Comparison of ENCODE assay signal across 11 mouse cellular contexts in the genomic region with DNA sequence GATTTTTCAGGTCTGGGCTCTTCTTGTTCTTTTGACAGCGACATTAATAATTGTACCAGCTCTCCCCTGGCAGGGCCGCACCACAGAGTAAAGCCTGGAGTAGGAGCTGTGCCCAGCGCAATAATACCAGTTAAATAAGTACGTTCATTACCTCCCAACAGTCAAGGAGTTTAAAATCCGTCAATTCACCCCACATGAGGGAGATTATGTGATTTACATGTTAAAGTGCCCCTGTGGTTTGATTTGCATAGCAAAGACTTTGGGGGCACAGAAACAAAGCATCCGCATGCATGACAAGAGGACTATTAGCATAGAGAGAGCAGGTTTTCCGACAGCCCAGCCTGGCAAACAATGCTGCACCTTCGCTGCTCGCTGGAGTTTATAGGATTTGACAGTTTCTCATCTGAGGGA.
DNase-seq lines count a peak whose midpoint lies in the region; ATAC-seq lines count a peak whose summit lies in the region.
"Had no signal": no experiment of that assay in that cellular context is flagged by ENCODE, and none has a peak within 500 bp of the region (broad histone marks: within the 10 kb centered on the region; RNA-seq: fewer than 3 reads in every experiment).

No protein-coding gene starts in this region.

- 20% methylated on average over 9 of the region's 9 CpGs for WGBS in kidney, embryonic 16.5 days
- 16% methylated on average over 9 of the region's 9 CpGs for WGBS in embryonic facial prominence, embryonic 12.5 days
- WGBS in hindbrain, embryonic 11.5 days: 9% methylated on average over 9 of the region's 9 CpGs
- WGBS in neural tube, embryonic 11.5 days: 12% methylated on average over 9 of the region's 9 CpGs

- no peaks in the 10 kb centered on the region for H3K36me3 ChIP-seq in kidney, embryonic 16.5 days (ENCODE audit: insufficient read depth, low read length)
- no peaks in the 10 kb centered on the region for H3K36me3 ChIP-seq in embryonic facial prominence, embryonic 12.5 days
- no peaks in the 10 kb centered on the region for H3K36me3 ChIP-seq in hindbrain, embryonic 11.5 days (ENCODE audit: control insufficient read depth, insufficient read depth, low read length)
- no peaks in the 10 kb centered on the region for H3K36me3 ChIP-seq in neural tube, embryonic 11.5 days (ENCODE audit: control insufficient read depth, insufficient read depth, low read length)

- H3K4me2 ChIP-seq in kidney, embryonic 16.5 days (replicated peaks; ENCODE audit: low read depth, low read length): peak overlapping the region; percentile 30
- H3K4me2 ChIP-seq in embryonic facial prominence, embryonic 12.5 days (replicated peaks): peak overlapping the region; percentile 24; the same call in 1 of the 2 replicates
- H3K4me2 ChIP-seq in hindbrain, embryonic 11.5 days (replicated peaks; ENCODE audit: low read depth, low read length): peak overlapping the region; percentile 25
- peak overlapping the region; percentile 13 for H3K4me2 ChIP-seq in neural tube, embryonic 11.5 days (ENCODE audit: low read depth)

- no peak overlapping the region for H3K4me3 ChIP-seq in kidney, embryonic 16.5 days (ENCODE audit: low read length)
- no peak overlapping the region for H3K4me3 ChIP-seq in embryonic facial prominence, embryonic 12.5 days
- H3K4me3 ChIP-seq in hindbrain, embryonic 11.5 days (ENCODE audit: low read depth, low read length): no peak overlapping the region
- H3K4me3 ChIP-seq in neural tube, embryonic 11.5 days (ENCODE audit: low read depth, low read length): no peak overlapping the region
- H3K4me3 ChIP-seq: myocyte had no signal

- H3K27me3 ChIP-seq in kidney, embryonic 16.5 days (ENCODE audit: insufficient read depth, low read length): no peaks in the 10 kb centered on the region
- peaks cover 5% of the 10 kb centered on the region for H3K27me3 ChIP-seq in embryonic facial prominence, embryonic 12.5 days
- no peaks in the 10 kb centered on the region for H3K27me3 ChIP-seq in hindbrain, embryonic 11.5 days (ENCODE audit: control insufficient read depth, insufficient read depth, low read length)
- H3K27me3 ChIP-seq in neural tube, embryonic 11.5 days (ENCODE audit: control insufficient read depth, insufficient read depth, low read length): no peaks in the 10 kb centered on the region

- ATAC-seq in kidney, embryonic 16.5 days (ENCODE audit: low FRiP score, low TSS enrichment): no peak
- no peak for ATAC-seq in embryonic facial prominence, embryonic 12.5 days (ENCODE audit: insufficient number of reproducible peaks, insufficient read depth, low FRiP score, low TSS enrichment)
- peak; percentile 76 for ATAC-seq in hindbrain, embryonic 11.5 days (ENCODE audit: low FRiP score)
- peak; percentile 67; the same call in 1 of the 2 replicates for ATAC-seq in neural tube, embryonic 11.5 days (ENCODE audit: insufficient read depth, low FRiP score, low TSS enrichment)

- no peak overlapping the region for H3K27ac ChIP-seq in kidney, embryonic 16.5 days (ENCODE audit: low read length)
- H3K27ac ChIP-seq in embryonic facial prominence, embryonic 12.5 days: no peak overlapping the region
- H3K27ac ChIP-seq in hindbrain, embryonic 11.5 days (ENCODE audit: low read depth, low read length): no peak overlapping the region
- no peak overlapping the region for H3K27ac ChIP-seq in neural tube, embryonic 11.5 days (ENCODE audit: low read depth, low read length)
- H3K27ac ChIP-seq: liver, embryonic 14.5 days had no signal

- H3K4me1 ChIP-seq in kidney, embryonic 16.5 days (ENCODE audit: insufficient read depth, low read length): no peaks in the 10 kb centered on the region
- H3K4me1 ChIP-seq in embryonic facial prominence, embryonic 12.5 days: peaks cover 7% of the 10 kb centered on the region; the same call in 1 of the 2 replicates
- no peaks in the 10 kb centered on the region for H3K4me1 ChIP-seq in hindbrain, embryonic 11.5 days (replicated peaks; ENCODE audit: control insufficient read depth, insufficient read depth, low read length)
- no peaks in the 10 kb centered on the region for H3K4me1 ChIP-seq in neural tube, embryonic 11.5 days (ENCODE audit: control insufficient read depth, insufficient read depth, low read length)

- no peak overlapping the region for H3K9ac ChIP-seq in kidney, embryonic 16.5 days (replicated peaks; ENCODE audit: low read length)
- H3K9ac ChIP-seq in embryonic facial prominence, embryonic 12.5 days: no peak overlapping the region
- H3K9ac ChIP-seq in hindbrain, embryonic 11.5 days (ENCODE audit: low read depth, low read length): no peak overlapping the region
- no peak overlapping the region; the same call in 1 of the 2 replicates for H3K9ac ChIP-seq in neural tube, embryonic 11.5 days (ENCODE audit: low read length)
- H3K9ac ChIP-seq: liver, embryonic 14.5 days had no signal

- DNase-seq in kidney, postnatal 36 days: no peak
- peak; percentile 41 for DNase-seq in hindbrain, embryonic 11.5 days (ENCODE audit: low spot score)
- peak; percentile 35 for DNase-seq in neural tube, embryonic 11.5 days (ENCODE audit: low spot score)
- DNase-seq in right cerebral cortex, adult 2 months (ENCODE audit: low spot score in 2 of 2): no peak
- DNase-seq in adrenal gland, adult 2 months: no peak
- DNase-seq in MN1 (ENCODE audit: low spot score): no peak
- DNase-seq: cerebellum, adult 18-20 months had no signal

- H3K9me3 ChIP-seq in kidney, embryonic 16.5 days (ENCODE audit: low read length): no peaks in the 10 kb centered on the region
- no peaks in the 10 kb centered on the region for H3K9me3 ChIP-seq in embryonic facial prominence, embryonic 12.5 days
- H3K9me3 ChIP-seq in hindbrain, embryonic 11.5 days (ENCODE audit: control insufficient read depth, low read length): no peaks in the 10 kb centered on the region
- H3K9me3 ChIP-seq in neural tube, embryonic 11.5 days (ENCODE audit: control insufficient read depth, low read length): no peaks in the 10 kb centered on the region

Comparison
In these comparisons a context has a peak if more than half of its experiments do, and no peak if none do; other contexts are left out.
1. ATAC-seq: peak in hindbrain, embryonic 11.5 days (single experiment) and neural tube, embryonic 11.5 days (single experiment); none in kidney, embryonic 16.5 days (single experiment) and embryonic facial prominence, embryonic 12.5 days (single experiment).
2. DNase-seq: peak in hindbrain, embryonic 11.5 days (single experiment) and neural tube, embryonic 11.5 days (single experiment); none in kidney, postnatal 36 days (0 of 2), right cerebral cortex, adult 2 months (0 of 2), adrenal gland, adult 2 months (single experiment) and MN1 (single experiment).
3. Peak in every context shown above with its lines, with median percentiles within 50 percentile points of each other: H3K4me2 ChIP-seq.